Mouse (Mus musculus): ENCODE results near the gene Tagap.

DNA sequence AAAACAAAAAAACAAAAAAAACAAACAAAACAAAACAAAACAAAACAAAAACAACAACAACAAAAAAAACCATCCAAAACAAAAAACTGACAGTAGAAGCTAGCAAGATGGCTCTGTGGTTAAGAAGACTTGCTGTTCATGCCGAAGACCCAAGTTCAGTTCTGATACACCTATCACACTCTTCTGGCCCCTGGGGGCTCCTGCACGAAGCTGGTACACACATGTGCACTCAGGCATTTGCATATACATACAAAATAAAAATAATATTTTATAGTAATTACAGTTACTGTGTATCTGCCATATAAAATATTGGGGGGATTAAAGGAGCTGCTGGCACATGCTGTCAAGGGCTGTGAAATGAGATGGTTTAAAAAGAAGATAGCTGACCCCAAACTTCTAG is 24.3 kb upstream of the Tagap start:
- no peak for TF ChIP-seq EP300 (IDR thresholded peaks at IDR 0.05; ENCODE audit: low read depth)
- TF ChIP-seq CTCF (IDR thresholded peaks at IDR 0.05; ENCODE audit: low read depth) = no peak

Measured in liver, postnatal 0 days (tissue).